Mouse (Mus musculus): Measurements from ENCODE around the gene Gabrg2. TPM values are rescaled to one million over a fixed set of nuclear protein-coding genes. Genes with fewer than 3 reads are reported as not detected.

Gabrg2 gene
- 1 to 10 TPM; 3.3 to 3.7 TPM for total RNA-seq (2021)
- long read RNA-seq, experiment 1, full-length matches to known transcripts, result 3 of 3 reads
- long read RNA-seq, experiment 1, partial matches to known transcripts, result 0 of 3 reads
- long read RNA-seq, experiment 1, other reads (novel, unspliced or antisense), result 0 of 3 reads
- long read RNA-seq, experiment 2, full-length matches to known transcripts, result 2 of 3 reads
- long read RNA-seq, experiment 2, partial matches to known transcripts, result 1 of 3 reads
- long read RNA-seq, experiment 2, other reads (novel, unspliced or antisense), result 0 of 3 reads

GRCm38 (mm10) chr11:42000190-42001098 is at the start of gene Gabrg2:
Gene Gabrg2, minus strand, starts transcription at chr11:42000857.
- DNase-seq (ENCODE audit: low spot score in 2 of 2), result no peak

GRCm38 (mm10) chr11:42048201-42048600 is 47.5 kb upstream of the Gabrg2 start:
- DNase-seq (ENCODE audit: low spot score in 2 of 2), result no peak

DNA sequence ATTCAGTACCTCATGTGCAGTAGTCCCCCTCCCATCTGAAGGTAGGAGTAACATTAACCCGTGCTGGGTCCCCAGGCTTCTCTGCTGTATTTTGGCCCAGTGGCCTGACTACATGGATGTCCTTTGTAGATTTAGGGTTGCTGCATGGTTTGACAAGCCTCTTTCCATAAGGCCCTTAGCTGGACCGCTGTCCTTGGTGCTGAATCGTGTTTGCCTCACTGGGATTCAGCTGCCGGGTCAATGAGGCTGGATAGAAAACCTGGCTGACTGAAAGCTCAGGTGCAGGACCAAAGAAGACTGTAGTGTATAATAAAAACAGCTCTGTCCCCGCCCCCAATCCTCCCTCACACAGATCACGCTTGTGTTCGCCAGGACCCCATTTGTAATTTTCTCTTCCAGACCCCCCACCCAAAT is 1.2 kb downstream of the Gabrg2 start:
- DNase-seq (ENCODE audit: low spot score in 2 of 2), result peak; percentile 37 to 52

DNA sequence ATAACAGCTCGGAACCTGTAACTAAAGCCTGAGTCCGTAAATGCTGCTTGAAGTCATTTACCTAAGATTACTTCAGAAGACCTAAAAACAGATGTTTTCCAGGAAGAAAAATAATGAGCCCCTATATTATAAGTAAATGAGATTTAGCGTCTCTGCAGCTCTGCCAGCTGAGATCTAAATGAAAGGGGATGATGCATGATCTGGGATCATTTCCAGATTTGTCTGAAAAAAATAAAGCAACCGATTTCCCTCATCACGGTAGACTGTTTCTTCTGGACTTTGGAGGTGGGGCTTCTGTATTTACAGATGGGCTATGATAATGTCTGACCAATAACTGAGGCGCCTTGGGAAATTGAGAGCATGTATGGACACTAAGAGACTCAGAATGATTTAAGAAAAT is 20.5 kb downstream of the Gabrg2 start:
- no peak for DNase-seq (ENCODE audit: low spot score in 2 of 2)

GRCm38 (mm10) chr11:41968595-41968994 is 32.1 kb downstream of the Gabrg2 start:
- no peak for DNase-seq (ENCODE audit: low spot score in 2 of 2)

GRCm38 (mm10) chr11:41962706-41963105 is 38.0 kb downstream of the Gabrg2 start:
- no peak for DNase-seq (ENCODE audit: low spot score in 2 of 2)

DNA sequence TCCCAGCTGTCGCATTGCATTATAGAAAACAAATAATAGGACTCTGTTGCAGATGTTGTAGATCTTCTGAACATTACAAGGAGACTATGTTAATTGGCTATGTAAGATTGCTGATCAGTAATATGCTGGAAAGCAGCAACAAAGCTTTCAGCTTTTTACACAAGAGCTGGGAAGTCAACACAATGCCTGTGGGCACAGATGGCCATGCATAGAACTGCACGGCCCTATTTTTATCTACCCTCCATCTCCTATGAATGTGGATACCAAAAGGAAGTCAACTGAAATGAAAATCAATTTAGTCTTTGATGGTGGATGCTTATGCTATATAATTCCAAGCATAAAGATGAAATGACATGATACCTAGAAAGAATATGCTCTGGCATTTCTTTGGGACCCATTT is 47.1 kb downstream of the Gabrg2 start:
- DNase-seq (ENCODE audit: low spot score in 2 of 2), result no peak

DNA sequence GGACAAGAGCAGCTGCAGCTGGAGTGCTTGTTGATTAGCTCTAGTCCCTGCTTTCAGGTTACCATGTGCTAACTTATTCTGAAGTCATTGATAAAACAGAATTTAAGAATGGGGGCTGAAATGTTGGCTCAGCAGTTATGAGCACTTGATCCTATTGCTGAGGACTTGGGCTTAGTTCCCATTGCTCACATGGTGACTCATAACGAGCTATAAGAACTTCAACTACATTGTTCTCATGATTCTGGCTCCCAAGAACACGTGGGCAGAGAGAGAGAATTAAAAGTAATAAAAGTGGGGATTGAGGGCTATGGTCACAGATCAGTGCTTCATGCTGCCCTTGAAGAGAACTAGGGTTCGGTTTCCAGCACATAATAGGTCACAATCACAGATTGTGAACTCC is 48.8 kb downstream of the Gabrg2 start:
- DNase-seq (ENCODE audit: low spot score in 2 of 2), result no peak

- DNase-seq (ENCODE audit: low spot score in 2 of 2), result no peak
Measured at GRCm38 (mm10) chr11:41945471-41945870, 55.2 kb downstream of the Gabrg2 start.

- no peak for DNase-seq (ENCODE audit: low spot score in 2 of 2)
Measured at GRCm38 (mm10) chr11:41937979-41938378, 62.7 kb downstream of the Gabrg2 start.

- DNase-seq (ENCODE audit: low spot score in 2 of 2), result no peak
Measured at GRCm38 (mm10) chr11:41918864-41919263, 81.8 kb downstream of the Gabrg2 start.

DNA sequence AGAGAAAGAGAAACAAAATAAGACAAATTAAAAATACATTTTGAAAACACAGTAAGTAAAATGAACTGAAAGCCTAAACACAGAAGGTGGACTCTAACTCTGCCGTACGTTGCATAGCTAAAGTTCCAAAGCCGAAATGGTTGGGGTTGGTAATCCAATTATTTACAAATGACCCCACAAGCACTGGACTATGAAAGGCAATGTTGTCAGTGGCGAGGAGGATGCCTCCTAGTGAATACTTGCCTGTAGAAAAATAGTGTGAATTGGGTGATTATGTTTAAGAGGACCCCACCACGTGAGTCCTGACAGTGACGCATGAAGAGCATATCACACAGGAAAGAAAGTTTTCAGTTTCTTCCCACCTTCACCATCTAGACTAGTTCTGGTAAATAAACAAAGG is 86.6 kb downstream of the Gabrg2 start:
- no peak for DNase-seq (ENCODE audit: low spot score in 2 of 2)

GRCm38 (mm10) chr11:41903661-41904060 is 97.0 kb downstream of the Gabrg2 start:
- DNase-seq (ENCODE audit: low spot score in 2 of 2), result no peak

Other genes starting within 250 kb of the Gabrg2 start
- gene Gabra1, start 182.1 kb upstream of the Gabrg2 start, total RNA-seq (2021), result under 1 TPM; 0.20 to 0.45 TPM

Measured in adrenal gland, adult 18-20 months (tissue).